Mouse (Mus musculus) brain, embryonic 14.5 days (tissue): ENCODE measurements around the gene Plxnd1.

ENCODE experiments used
- CTCF ChIP-seq: fragments of 200-500 bp; IDR thresholded peaks from 2 replicates; pipeline ENCODE4 v1.5.1; 2012; ENCODE audit warnings: inconsistent platforms, mild to moderate bottlenecking, moderate library complexity, borderline replicate concordance; ENCODE audit not compliant: insufficient read depth, insufficient read length; ENCODE audit errors: extremely low read depth
- POLR2A ChIP-seq: fragments of 200-500 bp; IDR thresholded peaks from 2 replicates; pipeline ENCODE4 v1.6.1; 2012; ENCODE audit warnings: mild to moderate bottlenecking, inconsistent platforms, borderline replicate concordance; ENCODE audit not compliant: poor library complexity, insufficient read depth, insufficient read length, severe bottlenecking; ENCODE audit errors: extremely low read depth

DNA sequence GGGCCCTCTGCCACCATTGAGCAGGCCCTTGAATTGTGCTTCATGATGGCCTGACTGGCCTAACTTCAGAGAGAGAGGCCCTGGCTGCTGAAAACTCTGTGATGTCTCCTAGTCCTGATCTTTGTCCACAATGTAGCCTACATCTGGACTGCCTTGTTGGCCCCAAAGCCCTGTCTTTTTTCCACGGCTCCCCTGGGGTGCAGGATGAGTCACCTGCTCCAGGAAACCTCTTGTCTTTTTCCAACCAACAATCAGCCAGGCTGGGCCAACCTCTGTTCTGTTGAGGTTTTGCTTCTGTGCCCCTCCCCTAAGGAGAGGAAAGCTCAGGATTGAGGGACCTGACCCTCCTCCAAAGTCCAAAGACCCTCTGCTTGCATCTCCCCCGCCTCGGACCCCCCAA is 33.1 kb downstream of the Plxnd1 start:
- TF ChIP-seq POLR2A (no peak), CTCF (no peak)
